Mouse (Mus musculus): Measurements from ENCODE around the gene Tor1a. TPM values are rescaled to one million over a fixed set of nuclear protein-coding genes. Genes with fewer than 3 reads are reported as not detected.
"Not testable (repeated sequence)": the region's sequence is repeated elsewhere in the genome, so short reads cannot be mapped to it uniquely, and the experiment has no call there.

Gene Tor1a
- polyA plus RNA-seq, 1 experiment = 78.6 TPM

- no peaks in the 10 kb centered on the region for H3K36me3 ChIP-seq (ENCODE audit: control insufficient read depth, insufficient read depth, low read length)
- no peaks in the 10 kb centered on the region; the same call in 1 of the 2 replicates for H3K27me3 ChIP-seq (ENCODE audit: control insufficient read depth, insufficient read depth, low read length)
- no peak overlapping the region for H3K27ac ChIP-seq (ENCODE audit: insufficient read depth, low read depth, low read length)
- H3K4me1 ChIP-seq (ENCODE audit: control insufficient read depth, insufficient read depth, insufficient read length, low read length) = peaks cover 10% of the 10 kb centered on the region
- 30% methylated on average over 8 of the region's 8 CpGs for whole genome bisulfite sequencing
- no peak overlapping the region for H3K4me3 ChIP-seq (ENCODE audit: low read depth, low read length)
- no peak for TF ChIP-seq POLR2A (IDR thresholded peaks at IDR 0.05; ENCODE audit: low read depth, low read length)
- TF ChIP-seq CTCF (IDR thresholded peaks at IDR 0.05; ENCODE audit: extremely low read depth, insufficient read length, insufficient replicate concordance, low read depth, low read length) = no peak
Observed at GRCm38 (mm10) chr2:30918780-30919329, 48.9 kb downstream of the Tor1a start.

GRCm38 (mm10) chr2:30918126-30918525 lies 49.6 kb downstream of the Tor1a start:
- no peak overlapping the region for H3K4me3 ChIP-seq (ENCODE audit: low read depth, low read length)
- H3K36me3 ChIP-seq (ENCODE audit: control insufficient read depth, insufficient read depth, low read length) = no peaks in the 10 kb centered on the region
- no peak for TF ChIP-seq CTCF (IDR thresholded peaks at IDR 0.05; ENCODE audit: extremely low read depth, insufficient read length, insufficient replicate concordance, low read depth, low read length)
- no peak for TF ChIP-seq POLR2A (IDR thresholded peaks at IDR 0.05; ENCODE audit: low read depth, low read length)
- no peak overlapping the region for H3K27ac ChIP-seq (ENCODE audit: insufficient read depth, low read depth, low read length)
- 63% methylated on average over 6 of the region's 6 CpGs for WGBS
- peaks cover 17% of the 10 kb centered on the region for H3K4me1 ChIP-seq (ENCODE audit: control insufficient read depth, insufficient read depth, insufficient read length, low read length)
- H3K27me3 ChIP-seq (ENCODE audit: control insufficient read depth, insufficient read depth, low read length) = no peaks in the 10 kb centered on the region; the same call in 1 of the 2 replicates

GRCm38 (mm10) chr2:30917649-30918048 lies 50.1 kb downstream of the Tor1a start:
- WGBS = 84% methylated on average over 7 of the region's 7 CpGs
- no peak for TF ChIP-seq POLR2A (IDR thresholded peaks at IDR 0.05; ENCODE audit: low read depth, low read length)
- TF ChIP-seq CTCF (IDR thresholded peaks at IDR 0.05; ENCODE audit: extremely low read depth, insufficient read length, insufficient replicate concordance, low read depth, low read length) = no peak
- H3K27me3 ChIP-seq (ENCODE audit: control insufficient read depth, insufficient read depth, low read length) = no peaks in the 10 kb centered on the region; the same call in 1 of the 2 replicates
- no peak overlapping the region for H3K4me3 ChIP-seq (ENCODE audit: low read depth, low read length)
- peaks cover 22% of the 10 kb centered on the region for H3K4me1 ChIP-seq (ENCODE audit: control insufficient read depth, insufficient read depth, insufficient read length, low read length)
- H3K36me3 ChIP-seq (ENCODE audit: control insufficient read depth, insufficient read depth, low read length) = no peaks in the 10 kb centered on the region
- H3K27ac ChIP-seq (ENCODE audit: insufficient read depth, low read depth, low read length) = no peak overlapping the region

- 68% methylated on average over 6 of the region's 6 CpGs for WGBS
- not testable (repeated sequence) for H3K4me3 ChIP-seq (ENCODE audit: low read depth, low read length)
Observed at GRCm38 (mm10) chr2:30915933-30916332, 51.8 kb downstream of the Tor1a start.

GRCm38 (mm10) chr2:30915376-30915775 lies 52.4 kb downstream of the Tor1a start:
- no peaks in the 10 kb centered on the region; the same call in 1 of the 2 replicates for H3K27me3 ChIP-seq (ENCODE audit: control insufficient read depth, insufficient read depth, low read length)
- TF ChIP-seq CTCF (IDR thresholded peaks at IDR 0.05; ENCODE audit: extremely low read depth, insufficient read length, insufficient replicate concordance, low read depth, low read length) = no peak
- no peak for TF ChIP-seq POLR2A (IDR thresholded peaks at IDR 0.05; ENCODE audit: low read depth, low read length)
- no peak overlapping the region for H3K27ac ChIP-seq (ENCODE audit: insufficient read depth, low read depth, low read length)
- 86% methylated on average over 5 of the region's 5 CpGs for WGBS
- no peak overlapping the region for H3K4me3 ChIP-seq (ENCODE audit: low read depth, low read length)
- peaks cover 23% of the 10 kb centered on the region for H3K4me1 ChIP-seq (ENCODE audit: control insufficient read depth, insufficient read depth, insufficient read length, low read length)
- H3K36me3 ChIP-seq (ENCODE audit: control insufficient read depth, insufficient read depth, low read length) = no peaks in the 10 kb centered on the region

More at GRCm38 (mm10) chr2:30915933-30916332, 51.8 kb downstream of the Tor1a start:
- H3K4me1 ChIP-seq (ENCODE audit: control insufficient read depth, insufficient read depth, insufficient read length, low read length) = peaks cover 23% of the 10 kb centered on the region
- H3K27ac ChIP-seq (ENCODE audit: insufficient read depth, low read depth, low read length); H3K27me3 ChIP-seq (ENCODE audit: control insufficient read depth, insufficient read depth, low read length); H3K36me3 ChIP-seq (ENCODE audit: control insufficient read depth, insufficient read depth, low read length): not testable (repeated sequence)

GRCm38 (mm10) chr2:30914836-30915235 lies 52.9 kb downstream of the Tor1a start:
- TF ChIP-seq CTCF (IDR thresholded peaks at IDR 0.05; ENCODE audit: extremely low read depth, insufficient read length, insufficient replicate concordance, low read depth, low read length) = no peak
- TF ChIP-seq POLR2A (IDR thresholded peaks at IDR 0.05; ENCODE audit: low read depth, low read length) = no peak
- no peaks in the 10 kb centered on the region; the same call in 1 of the 2 replicates for H3K27me3 ChIP-seq (ENCODE audit: control insufficient read depth, insufficient read depth, low read length)
- H3K4me1 ChIP-seq (ENCODE audit: control insufficient read depth, insufficient read depth, insufficient read length, low read length) = peaks cover 22% of the 10 kb centered on the region
- no peak overlapping the region for H3K4me3 ChIP-seq (ENCODE audit: low read depth, low read length)
- H3K27ac ChIP-seq (ENCODE audit: insufficient read depth, low read depth, low read length) = no peak overlapping the region
- H3K36me3 ChIP-seq (ENCODE audit: control insufficient read depth, insufficient read depth, low read length) = no peaks in the 10 kb centered on the region
- WGBS = 73% methylated on average over 3 of the region's 3 CpGs

GRCm38 (mm10) chr2:30913022-30913421 lies 54.7 kb downstream of the Tor1a start:
- TF ChIP-seq POLR2A (IDR thresholded peaks at IDR 0.05; ENCODE audit: low read depth, low read length) (no peak), CTCF (IDR thresholded peaks at IDR 0.05; ENCODE audit: extremely low read depth, insufficient read length, insufficient replicate concordance, low read depth, low read length) (no peak)
- 70% methylated on average over 8 of the region's 8 CpGs for WGBS
- H3K36me3 ChIP-seq (ENCODE audit: control insufficient read depth, insufficient read depth, low read length) = no peaks in the 10 kb centered on the region
- H3K4me1 ChIP-seq (ENCODE audit: control insufficient read depth, insufficient read depth, insufficient read length, low read length) = peaks cover 17% of the 10 kb centered on the region
- no peak overlapping the region for H3K4me3 ChIP-seq (ENCODE audit: low read depth, low read length)
- H3K27ac ChIP-seq (ENCODE audit: insufficient read depth, low read depth, low read length) = no peak overlapping the region
- no peaks in the 10 kb centered on the region; the same call in 1 of the 2 replicates for H3K27me3 ChIP-seq (ENCODE audit: control insufficient read depth, insufficient read depth, low read length)

All from small intestine, adult 2 months (tissue).